Mouse (Mus musculus) spleen, adult 2 months (tissue): ENCODE measurements at regions not wholly inside any gene's neighbourhood (a gene's known extent, or its start where the extent isn't known, plus 50 kb on each side); places are given as distances from the start of the nearest gene placed in this dataset.

Source experiments
- DNase-seq, 2 experiments: peaks; one replicate each; pipeline versions ENCODE4 v3.0.0 to v3.0.0-alpha.2; 2012 to 2021; ENCODE audit warnings: low spot score in 2 of 2, low read depth in 1 of 2
- H3K27ac ChIP-seq: fragments of 200-500 bp; 2 replicates; pipeline ENCODE4 v1.5.1; 2012; ENCODE audit warnings: low read length, inconsistent platforms; ENCODE audit not compliant: insufficient read depth
- H3K27me3 ChIP-seq: fragments of 200-500 bp; 2 replicates; pipeline ENCODE4 v1.6.1; 2012; ENCODE audit warnings: mild to moderate bottlenecking, moderate library complexity, low read length, inconsistent platforms; ENCODE audit not compliant: control insufficient read depth, insufficient read depth
- H3K36me3 ChIP-seq: fragments of 200-500 bp; 2 replicates; pipeline ENCODE4 v1.6.1; 2012; ENCODE audit warnings: mild to moderate bottlenecking, low read length, inconsistent platforms; ENCODE audit not compliant: control insufficient read depth, insufficient read depth
- H3K4me1 ChIP-seq: fragments of 200-500 bp; 2 replicates; pipeline ENCODE4 v1.6.1; 2011; ENCODE audit warnings: inconsistent platforms; ENCODE audit not compliant: control insufficient read depth, insufficient read depth, insufficient read length
- H3K4me3 ChIP-seq: fragments of 200-500 bp; 2 replicates; pipeline ENCODE4 v1.5.1; 2011; ENCODE audit warnings: mild to moderate bottlenecking, inconsistent platforms; ENCODE audit not compliant: insufficient read depth, insufficient read length; ENCODE audit errors: extremely low read depth
- CTCF ChIP-seq: fragments of 200-500 bp; IDR thresholded peaks from 2 replicates; pipeline ENCODE4 v1.5.1; 2011; ENCODE audit warnings: mild to moderate bottlenecking, inconsistent platforms; ENCODE audit not compliant: insufficient read depth, insufficient read length, insufficient replicate concordance; ENCODE audit errors: extremely low read depth
- POLR2A ChIP-seq: fragments of 200-500 bp; IDR thresholded peaks from 2 replicates; pipeline ENCODE4 v1.6.1; 2011; ENCODE audit warnings: low read depth, low read length, inconsistent platforms
- WGBS: fragments of 180-500 bp; shearing (Covaris S2); methylation state at CpG from one replicate; pipeline ENCODE4 v1.1.7; 2018; 5-methylcytosine and 5-hydroxymethylcytosine counted together

- Histone ChIP-seq H3K4me3 (no peak overlapping the region), H3K27ac (no peak overlapping the region), H3K36me3 (no peaks in the 10 kb centered on the region), H3K27me3 (no peaks in the 10 kb centered on the region), H3K4me1 (no peaks in the 10 kb centered on the region)
- 60% methylated on average over 4 of the region's 4 CpGs for WGBS
- DNase-seq, result no peak
- no peak for TF ChIP-seq POLR2A
- TF ChIP-seq CTCF, result no peak
These were observed 70.6 kb upstream of the Nectin1 start for GRCm38 (mm10) chr9:43673171-43673680.

GRCm38 (mm10) chr9:43674321-43674720 is 69.5 kb upstream of the Nectin1 start:
- H3K27ac ChIP-seq, result no peak overlapping the region
- WGBS, result 44% methylated on average over 8 of the region's 8 CpGs
- DNase-seq, result no peak
- H3K4me3 ChIP-seq, result no peak overlapping the region
- TF ChIP-seq POLR2A (no peak), CTCF (no peak)
- H3K27me3 ChIP-seq, result no peaks in the 10 kb centered on the region
- H3K36me3 ChIP-seq, result no peaks in the 10 kb centered on the region
- no peaks in the 10 kb centered on the region for H3K4me1 ChIP-seq

GRCm38 (mm10) chr9:43676011-43676410 is 67.8 kb upstream of the Nectin1 start:
- Histone ChIP-seq H3K27me3 (no peaks in the 10 kb centered on the region), H3K27ac (no peak overlapping the region), H3K4me3 (no peak overlapping the region), H3K36me3 (no peaks in the 10 kb centered on the region), H3K4me1 (no peaks in the 10 kb centered on the region)
- 68% methylated on average over 2 of the region's 2 CpGs for WGBS
- no peak for DNase-seq
- TF ChIP-seq CTCF (no peak), POLR2A (no peak)

GRCm38 (mm10) chr9:43679331-43679730 is 64.5 kb upstream of the Nectin1 start:
- Histone ChIP-seq H3K27me3 (no peaks in the 10 kb centered on the region), H3K27ac (no peak overlapping the region), H3K4me3 (no peak overlapping the region), H3K36me3 (no peaks in the 10 kb centered on the region), H3K4me1 (no peaks in the 10 kb centered on the region)
- no peak for DNase-seq
- TF ChIP-seq CTCF (no peak), POLR2A (no peak)
- WGBS, result 57% methylated on average over 17 of the region's 17 CpGs

GRCm38 (mm10) chr9:43681317-43681716 is 62.5 kb upstream of the Nectin1 start:
- no peak for TF ChIP-seq CTCF

GRCm38 (mm10) chr9:43682102-43682501 is 61.7 kb upstream of the Nectin1 start:
- Histone ChIP-seq H3K4me3 (no peak overlapping the region), H3K27ac (no peak overlapping the region), H3K4me1 (no peaks in the 10 kb centered on the region), H3K27me3 (no peaks in the 10 kb centered on the region), H3K36me3 (no peaks in the 10 kb centered on the region)
- TF ChIP-seq CTCF, result no peak
- TF ChIP-seq POLR2A, result no peak
- WGBS, result 71% methylated on average over 5 of the region's 5 CpGs
- no peak for DNase-seq

More at GRCm38 (mm10) chr9:43681317-43681716, 62.5 kb upstream of the Nectin1 start:
- no peak overlapping the region for H3K4me3 ChIP-seq
- no peak for DNase-seq
- WGBS, result 56% methylated on average over 3 of the region's 3 CpGs
- no peak overlapping the region for H3K27ac ChIP-seq
- no peaks in the 10 kb centered on the region for H3K4me1 ChIP-seq
- no peaks in the 10 kb centered on the region for H3K36me3 ChIP-seq
- no peaks in the 10 kb centered on the region for H3K27me3 ChIP-seq

- WGBS, result 45% methylated on average over 5 of the region's 5 CpGs
- no peak for DNase-seq
- Histone ChIP-seq H3K36me3 (no peaks in the 10 kb centered on the region), H3K4me1 (no peaks in the 10 kb centered on the region), H3K27me3 (no peaks in the 10 kb centered on the region), H3K4me3 (no peak overlapping the region), H3K27ac (no peak overlapping the region)
- TF ChIP-seq CTCF (no peak), POLR2A (no peak)
These were observed 59.2 kb upstream of the Nectin1 start for GRCm38 (mm10) chr9:43684596-43684995.

GRCm38 (mm10) chr9:43692015-43692414 is 51.8 kb upstream of the Nectin1 start:
- H3K27ac ChIP-seq, result no peak overlapping the region
- H3K36me3 ChIP-seq, result no peaks in the 10 kb centered on the region
- H3K4me1 ChIP-seq, result no peaks in the 10 kb centered on the region
- no peak overlapping the region for H3K4me3 ChIP-seq
- TF ChIP-seq CTCF (no peak), POLR2A (no peak)
- DNase-seq, result no peak
- WGBS, result 71% methylated on average over 1 of the region's 1 CpGs
- H3K27me3 ChIP-seq, result no peaks in the 10 kb centered on the region
